Mouse (Mus musculus) embryonic facial prominence, embryonic 10.5 days (tissue): ENCODE data around the gene Acot12. TPM values are rescaled to one million over a fixed set of nuclear protein-coding genes. Genes with fewer than 3 reads are reported as not detected.
"Not testable (repeated sequence)": the region's sequence is repeated elsewhere in the genome, so short reads cannot be mapped to it uniquely, and the experiment has no call there.

Experiments used
- DNase-seq: peaks from one replicate; pipeline ENCODE4 v3.0.0-alpha.2; 2017; ENCODE audit warnings: low spot score
- H3K27ac ChIP-seq: fragments of 300-500 bp; sonication (generic); replicated peaks from 2 replicates; pipeline ENCODE4 v1.5.1; 2016; ENCODE audit warnings: mild to moderate bottlenecking
- H3K27me3 ChIP-seq: fragments of 300-500 bp; sonication (generic); replicated peaks from 2 replicates; pipeline ENCODE4 v1.6.1; 2016; ENCODE audit warnings: low read depth, mild to moderate bottlenecking; ENCODE audit not compliant: poor library complexity, severe bottlenecking
- H3K36me3 ChIP-seq: fragments of 300-500 bp; sonication (generic); replicated peaks from 2 replicates; pipeline ENCODE4 v1.6.1; 2016; ENCODE audit warnings: mild to moderate bottlenecking, moderate library complexity
- H3K4me1 ChIP-seq: fragments of 300-500 bp; sonication (generic); 2 replicates; pipeline ENCODE4 v1.6.1; 2016
- H3K4me3 ChIP-seq: fragments of 300-500 bp; sonication (generic); 2 replicates; pipeline ENCODE4 v1.5.1; 2016; ENCODE audit warnings: mild to moderate bottlenecking, moderate library complexity
- H3K9me3 ChIP-seq: fragments of 300-500 bp; sonication (generic); 2 replicates; pipeline ENCODE4 v1.6.1; 2016; ENCODE audit warnings: mild to moderate bottlenecking
- WGBS: fragments of 180-500 bp; shearing (Covaris S2); methylation state at CpG from one replicate; pipeline ENCODE4 v1.1.7; 2016; 5-methylcytosine and 5-hydroxymethylcytosine counted together
- polyA plus RNA-seq: library from polyadenylated mRNA; unstranded; fragments of >200 nt; fragmentation: Nextera tagmentation; extraction: Ambion mirVana; gene quantifications from 2 replicates; pipeline ENCODE4 v1.2.1, GENCODE M21; 2016

The Acot12 gene
- polyA plus RNA-seq, 1 experiment from 2014 or later: not detected

DNA sequence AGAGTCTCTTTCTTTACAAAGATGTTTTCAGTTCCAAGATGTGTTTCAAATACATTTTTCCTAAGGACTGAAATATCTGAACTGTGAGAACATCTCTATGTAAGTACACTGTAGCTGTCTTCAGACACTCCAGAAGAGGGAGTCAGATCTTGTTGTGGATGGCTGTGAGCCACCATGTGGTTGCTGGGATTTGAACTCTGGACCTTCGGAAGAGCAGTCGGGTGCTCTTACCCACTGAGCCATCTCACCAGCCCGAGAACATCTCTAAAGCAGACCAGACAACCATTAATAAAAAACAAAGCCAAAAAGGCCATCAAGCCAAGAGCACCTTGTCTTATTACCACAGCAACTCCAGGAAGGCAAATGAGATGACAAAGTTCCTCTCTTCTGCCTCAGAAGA, 22.3 kb downstream of the Acot12 start:
- H3K4me3 ChIP-seq, H3K9me3 ChIP-seq, H3K27ac ChIP-seq, H3K27me3 ChIP-seq, H3K36me3 ChIP-seq, DNase-seq, H3K4me1 ChIP-seq: not testable (repeated sequence)
- WGBS: 84% methylated on average over 3 of the region's 3 CpGs

GRCm38 (mm10) chr13:91765627-91766026, 24.3 kb downstream of the Acot12 start:
- H3K36me3 ChIP-seq: no peaks in the 10 kb centered on the region
- H3K27ac ChIP-seq: no peak overlapping the region
- H3K27me3 ChIP-seq: no peaks in the 10 kb centered on the region
- no peaks in the 10 kb centered on the region for H3K4me1 ChIP-seq
- 91% methylated on average over 4 of the region's 4 CpGs for WGBS
- H3K4me3 ChIP-seq: no peak overlapping the region
- H3K9me3 ChIP-seq: no peaks in the 10 kb centered on the region
- no peak for DNase-seq

- H3K4me1 ChIP-seq: no peaks in the 10 kb centered on the region
- no peaks in the 10 kb centered on the region for H3K36me3 ChIP-seq
- no peak overlapping the region for H3K4me3 ChIP-seq
- H3K27me3 ChIP-seq: no peaks in the 10 kb centered on the region
- no peak for DNase-seq
- H3K9me3 ChIP-seq: no peaks in the 10 kb centered on the region
- WGBS: 77% methylated on average over 9 of the region's 9 CpGs
- H3K27ac ChIP-seq: no peak overlapping the region
Measured at GRCm38 (mm10) chr13:91768683-91769651, 27.7 kb downstream of the Acot12 start.

DNA sequence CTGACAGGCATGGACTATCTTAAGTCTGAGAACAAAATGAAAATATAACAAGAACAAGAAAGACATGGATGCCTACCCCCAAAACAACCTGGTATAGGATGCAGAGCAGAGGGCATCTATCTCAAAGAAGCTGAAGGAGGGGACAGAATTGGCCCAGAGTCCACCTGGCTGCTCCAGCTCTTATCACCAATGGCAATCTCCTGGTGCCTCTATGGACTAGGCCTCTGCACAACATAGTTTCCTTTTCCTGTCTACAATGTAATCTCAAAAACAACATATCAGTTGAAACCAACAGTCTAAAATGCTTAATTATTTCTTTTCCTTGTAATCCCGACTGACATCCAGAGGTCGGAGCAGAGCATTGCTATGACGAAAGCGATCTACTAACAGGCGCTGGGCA, 36.8 kb downstream of the Acot12 start:
- H3K9me3 ChIP-seq: no peaks in the 10 kb centered on the region
- H3K4me1 ChIP-seq: no peaks in the 10 kb centered on the region
- no peak for DNase-seq
- no peaks in the 10 kb centered on the region for H3K27me3 ChIP-seq
- no peak overlapping the region for H3K27ac ChIP-seq
- WGBS: 92% methylated on average over 5 of the region's 5 CpGs
- H3K36me3 ChIP-seq: no peaks in the 10 kb centered on the region
- no peak overlapping the region for H3K4me3 ChIP-seq

DNA sequence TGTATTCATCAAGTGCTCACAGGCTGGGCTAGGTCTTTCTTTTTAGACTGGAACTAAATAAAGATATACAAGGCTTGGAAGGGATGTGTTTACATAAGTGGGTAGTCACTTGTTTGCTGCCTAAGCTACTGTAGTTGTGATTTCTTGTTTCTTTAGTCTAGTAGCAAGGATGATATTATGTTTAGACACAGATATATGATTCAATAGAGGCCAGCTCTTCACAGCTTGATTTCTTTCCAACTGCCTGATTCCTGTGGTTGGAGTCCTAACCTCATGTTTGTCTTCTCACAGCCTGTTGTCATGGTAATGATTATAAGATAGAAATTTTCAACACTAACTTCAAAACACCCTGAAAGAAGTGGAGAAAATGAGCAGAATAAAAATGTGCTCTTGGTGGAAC, 38.6 kb downstream of the Acot12 start:
- Histone ChIP-seq H3K36me3 (no peaks in the 10 kb centered on the region), H3K4me1 (no peaks in the 10 kb centered on the region), H3K9me3 (no peaks in the 10 kb centered on the region), H3K27me3 (no peaks in the 10 kb centered on the region), H3K27ac (no peak overlapping the region), H3K4me3 (no peak overlapping the region)
- no peak for DNase-seq

GRCm38 (mm10) chr13:91792035-91792434, 50.7 kb downstream of the Acot12 start:
- no peak overlapping the region for H3K4me3 ChIP-seq
- H3K4me1 ChIP-seq: no peaks in the 10 kb centered on the region
- H3K27me3 ChIP-seq: no peaks in the 10 kb centered on the region
- H3K9me3 ChIP-seq: no peaks in the 10 kb centered on the region
- no peak for DNase-seq
- WGBS: 82% methylated on average over 1 of the region's 1 CpGs
- H3K36me3 ChIP-seq: peaks cover 37% of the 10 kb centered on the region
- H3K27ac ChIP-seq: no peak overlapping the region

DNA sequence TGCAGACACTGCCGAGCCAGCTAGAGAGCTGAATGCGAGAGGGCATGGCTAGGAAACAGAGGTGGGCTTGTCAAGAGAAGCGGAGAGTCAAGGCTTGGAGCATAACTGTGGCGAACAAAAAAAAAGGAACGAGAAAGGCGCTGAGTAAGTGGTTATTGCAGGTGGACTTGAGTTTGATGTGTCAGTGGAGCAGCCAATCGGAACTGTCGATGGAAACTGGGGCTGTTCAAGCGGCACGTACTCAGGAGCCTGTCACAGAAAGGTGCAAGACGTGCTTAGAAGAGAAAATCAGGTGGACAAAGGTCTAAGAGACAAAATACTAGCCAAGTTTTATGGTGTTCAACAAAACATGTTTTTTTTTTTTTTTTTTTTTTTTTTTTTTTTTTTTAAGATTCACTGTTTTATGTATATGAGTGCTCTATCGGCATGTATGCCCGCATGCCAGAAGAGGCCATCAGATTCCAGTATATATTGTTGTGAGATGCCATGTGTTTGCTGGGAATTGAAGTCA, 53.7 kb downstream of the Acot12 start:
- DNase-seq: no peak
- Histone ChIP-seq H3K27me3 (no peaks in the 10 kb centered on the region), H3K4me1 (no peaks in the 10 kb centered on the region), H3K4me3 (no peak overlapping the region), H3K9me3 (no peaks in the 10 kb centered on the region), H3K27ac (no peak overlapping the region), H3K36me3 (peaks cover 67% of the 10 kb centered on the region)
- WGBS: 96% methylated on average over 13 of the region's 13 CpGs

- WGBS: 93% methylated on average over 10 of the region's 10 CpGs
- no peak for DNase-seq
- Histone ChIP-seq H3K36me3 (peaks cover 73% of the 10 kb centered on the region), H3K27ac (no peak overlapping the region), H3K9me3 (no peaks in the 10 kb centered on the region), H3K4me3 (no peak overlapping the region), H3K4me1 (no peaks in the 10 kb centered on the region), H3K27me3 (no peaks in the 10 kb centered on the region)
Measured at GRCm38 (mm10) chr13:91795593-91795992, 54.3 kb downstream of the Acot12 start.

DNA sequence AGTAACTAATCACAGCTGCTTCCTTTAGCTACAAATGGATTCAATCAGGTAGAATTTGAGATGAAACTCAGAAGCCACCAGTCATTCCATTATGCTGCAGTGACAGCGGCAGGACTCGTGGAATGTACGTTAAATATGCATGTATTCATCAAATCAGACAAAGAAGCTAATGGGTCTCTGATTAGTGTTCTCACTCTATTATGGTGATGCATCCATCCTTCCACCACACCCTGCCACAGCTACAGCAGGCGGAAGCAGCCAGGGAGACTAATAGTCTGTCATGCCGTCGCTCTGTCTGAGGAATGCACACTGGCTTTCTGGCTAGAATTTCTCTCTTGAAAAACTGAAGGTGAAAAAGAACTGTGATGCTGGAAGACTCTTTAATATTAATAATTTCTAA, 54.7 kb downstream of the Acot12 start:
- H3K27me3 ChIP-seq: no peaks in the 10 kb centered on the region
- H3K36me3 ChIP-seq: peaks cover 77% of the 10 kb centered on the region
- no peak overlapping the region for H3K27ac ChIP-seq
- DNase-seq: no peak
- WGBS: 91% methylated on average over 6 of the region's 6 CpGs
- H3K4me3 ChIP-seq: no peak overlapping the region
- H3K4me1 ChIP-seq: no peaks in the 10 kb centered on the region
- H3K9me3 ChIP-seq: no peaks in the 10 kb centered on the region

- H3K36me3 ChIP-seq: peaks cover 86% of the 10 kb centered on the region
- no peak overlapping the region for H3K27ac ChIP-seq
- no peak for DNase-seq
- H3K4me1 ChIP-seq: no peaks in the 10 kb centered on the region
- 94% methylated on average over 6 of the region's 6 CpGs for WGBS
- no peaks in the 10 kb centered on the region for H3K27me3 ChIP-seq
- no peaks in the 10 kb centered on the region for H3K9me3 ChIP-seq
- H3K4me3 ChIP-seq: no peak overlapping the region
Measured at GRCm38 (mm10) chr13:91796916-91797315, 55.6 kb downstream of the Acot12 start.

DNA sequence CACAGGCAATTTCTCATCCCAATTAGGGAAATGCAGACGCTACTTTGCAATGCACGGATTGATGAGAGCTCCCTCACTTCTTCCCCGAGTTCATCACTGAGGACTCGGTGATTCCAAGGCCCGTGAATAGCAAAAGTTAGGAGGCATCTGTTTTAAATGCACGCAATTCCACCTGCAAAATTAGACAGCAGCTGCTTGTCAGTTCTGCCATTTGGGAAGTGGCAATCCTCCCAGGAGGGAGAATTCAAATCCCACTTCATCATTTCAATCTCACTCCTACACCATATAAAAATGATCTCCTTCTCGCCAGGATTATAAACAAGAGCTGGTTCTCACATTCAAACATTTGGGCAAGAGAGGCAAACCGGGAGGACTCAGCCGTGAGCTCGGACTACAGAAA, 56.1 kb downstream of the Acot12 start:
- no peaks in the 10 kb centered on the region for H3K4me1 ChIP-seq
- DNase-seq: no peak
- WGBS: 93% methylated on average over 10 of the region's 10 CpGs
- H3K27me3 ChIP-seq: no peaks in the 10 kb centered on the region
- no peaks in the 10 kb centered on the region for H3K9me3 ChIP-seq
- H3K36me3 ChIP-seq: peaks cover 87% of the 10 kb centered on the region
- no peak overlapping the region for H3K27ac ChIP-seq
- no peak overlapping the region for H3K4me3 ChIP-seq

DNA sequence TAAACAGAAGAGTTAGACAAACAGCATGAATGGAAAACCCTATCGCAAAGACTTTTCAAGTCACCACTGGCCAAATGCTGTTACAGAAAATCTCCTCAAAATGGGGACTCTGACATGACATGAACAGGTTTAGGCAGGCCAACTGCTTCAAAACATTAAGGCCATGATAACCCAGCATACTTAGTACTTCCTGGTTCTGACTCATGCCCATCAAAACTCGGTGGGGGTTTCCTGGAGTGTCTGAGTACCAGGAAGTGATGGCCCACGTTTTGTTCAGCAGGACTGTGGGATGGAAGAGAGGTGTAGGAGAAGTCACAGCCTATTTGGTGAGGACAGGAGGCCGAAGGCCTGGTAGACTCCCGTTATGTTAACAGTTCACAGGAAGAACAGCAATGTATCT, 60.4 kb downstream of the Acot12 start:
- no peaks in the 10 kb centered on the region for H3K27me3 ChIP-seq
- no peak for DNase-seq
- H3K4me1 ChIP-seq: 0 out of 2 replicates have a peak, but pooled peaks cover 2% of the 10 kb centered on the region
- H3K4me3 ChIP-seq: no peak overlapping the region
- no peaks in the 10 kb centered on the region for H3K9me3 ChIP-seq
- no peak overlapping the region for H3K27ac ChIP-seq
- 88% methylated on average over 5 of the region's 5 CpGs for whole genome bisulfite sequencing
- H3K36me3 ChIP-seq: peaks cover 72% of the 10 kb centered on the region

DNA sequence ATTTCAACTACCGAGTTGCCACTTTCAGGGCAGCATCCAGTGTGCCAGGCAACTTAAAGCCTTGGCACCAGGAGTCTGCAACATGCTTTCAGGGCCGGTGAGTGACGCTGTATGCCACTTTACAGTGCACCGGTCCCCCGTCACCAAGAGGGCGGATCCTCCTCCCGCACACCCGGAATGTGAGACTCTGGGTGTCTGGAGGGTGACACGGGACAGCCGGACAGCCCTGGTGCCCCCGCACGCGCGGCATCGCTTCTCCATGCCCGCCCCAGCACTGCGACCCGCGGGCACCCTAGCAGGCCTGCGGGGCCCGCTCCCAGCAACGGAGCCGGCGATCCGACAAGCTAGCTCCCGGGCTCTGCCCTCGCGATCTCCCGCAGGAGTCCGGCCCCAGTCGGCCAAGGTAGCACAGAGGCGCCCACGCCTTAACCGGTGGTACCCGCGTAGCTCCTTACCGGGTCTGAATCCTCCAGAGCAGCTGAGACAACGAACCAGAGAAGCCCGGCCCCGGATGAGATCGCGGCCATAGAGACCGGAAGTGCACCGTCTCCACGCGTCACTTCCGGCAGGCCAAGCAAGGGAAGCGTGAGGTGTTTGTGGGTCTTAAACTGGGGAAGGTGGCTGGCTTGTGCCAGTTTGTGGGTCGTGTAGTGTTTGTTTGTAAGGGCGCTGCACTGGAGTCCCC, 66.0 kb downstream of the Acot12 start, which contains the start of gene Zcchc9:
TSS of gene Zcchc9 (minus strand) at position 551 of the 685 bp plus-strand sequence.
- H3K27ac ChIP-seq: peak within 1 kb of the TSS; percentile 97
- DNase-seq: peak; percentile 92
- H3K27me3 ChIP-seq: no peaks in the 10 kb centered on the region
- H3K9me3 ChIP-seq: no peaks in the 10 kb centered on the region
- under 1% methylated on average over 50 of the region's 50 CpGs for WGBS
- peaks cover 19% of the 10 kb centered on the region for H3K36me3 ChIP-seq
- H3K4me1 ChIP-seq: peaks cover 11% of the 10 kb centered on the region
- peak within 1 kb of the TSS; percentile 97 for H3K4me3 ChIP-seq
